Mouse (Mus musculus) monocyte, adult 2 months (primary cell): ENCODE measurements around the gene Itpr1.

ENCODE experiments used
- DNase-seq, 2 experiments: peaks; one replicate each; pipeline ENCODE4 v3.0.0; 2022; ENCODE audit warnings: low spot score in 2 of 2, low read depth in 1 of 2

Gene Itpr1

DNA sequence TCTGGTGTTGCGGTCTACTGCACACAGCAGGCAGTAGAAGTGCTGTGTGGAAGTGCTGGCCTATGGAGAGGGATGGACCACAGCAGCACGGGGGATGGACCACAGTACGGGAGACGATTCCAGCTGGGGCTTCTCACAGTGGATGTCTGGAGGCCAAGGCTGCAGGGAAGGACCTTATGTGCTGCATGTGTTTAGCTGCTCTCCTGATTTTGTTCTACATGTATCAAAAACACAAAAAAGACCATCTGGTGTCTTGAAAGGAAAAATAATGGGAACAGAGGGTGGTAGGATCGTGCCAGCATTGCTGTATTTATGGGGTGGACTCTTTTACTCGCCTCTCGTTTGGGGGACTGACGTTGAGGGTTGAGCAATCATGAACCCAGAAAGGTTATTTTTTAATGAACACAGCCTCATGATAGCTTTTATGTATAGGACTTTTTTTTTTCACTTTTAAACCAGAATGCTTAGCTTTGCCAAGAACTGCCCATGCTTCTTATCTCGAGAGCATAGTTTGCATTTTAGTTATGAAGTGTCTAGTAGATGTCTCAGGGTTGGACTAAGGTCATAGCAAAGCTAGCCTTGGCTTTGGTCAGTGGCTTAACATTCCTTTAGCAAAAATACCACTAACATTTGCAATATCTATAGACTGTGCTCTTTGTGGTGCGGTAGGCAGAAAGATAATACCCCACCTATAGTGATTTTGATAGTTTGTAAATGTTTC lies 61.6 kb downstream of the Itpr1 start:
- DNase-seq, result no peak

DNA sequence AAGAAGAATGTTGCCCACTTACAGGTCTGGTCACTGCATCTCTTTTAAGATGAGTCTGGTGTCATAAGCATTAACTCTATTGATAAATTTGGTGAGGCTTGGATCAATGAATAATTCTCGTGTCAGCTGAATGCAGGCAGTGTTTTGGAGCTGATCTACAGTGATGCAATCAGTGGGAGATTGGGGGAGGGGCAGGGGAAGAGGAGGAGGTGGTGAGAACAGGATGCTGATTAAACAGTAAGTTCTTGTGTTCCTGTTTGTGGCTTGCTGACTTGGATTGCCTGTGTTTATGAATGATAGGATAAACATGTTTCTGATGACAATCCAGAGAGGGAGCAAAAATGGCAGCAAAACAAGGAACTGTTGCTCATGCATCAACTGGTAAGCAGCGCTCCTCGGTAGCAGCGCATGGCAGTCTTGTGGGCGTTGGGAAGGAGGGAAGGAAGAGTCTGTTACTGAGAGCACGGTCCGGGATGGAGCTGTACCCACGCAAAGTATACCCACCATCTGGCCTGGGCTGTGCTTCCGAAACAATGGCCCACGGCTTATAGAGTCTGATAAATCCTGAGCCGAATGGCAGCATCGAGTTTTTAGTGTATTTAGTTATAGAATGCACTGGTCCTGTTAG lies 64.1 kb downstream of the Itpr1 start:
- DNase-seq, result peak in 1 of 2 experiments; percentile 5

DNA sequence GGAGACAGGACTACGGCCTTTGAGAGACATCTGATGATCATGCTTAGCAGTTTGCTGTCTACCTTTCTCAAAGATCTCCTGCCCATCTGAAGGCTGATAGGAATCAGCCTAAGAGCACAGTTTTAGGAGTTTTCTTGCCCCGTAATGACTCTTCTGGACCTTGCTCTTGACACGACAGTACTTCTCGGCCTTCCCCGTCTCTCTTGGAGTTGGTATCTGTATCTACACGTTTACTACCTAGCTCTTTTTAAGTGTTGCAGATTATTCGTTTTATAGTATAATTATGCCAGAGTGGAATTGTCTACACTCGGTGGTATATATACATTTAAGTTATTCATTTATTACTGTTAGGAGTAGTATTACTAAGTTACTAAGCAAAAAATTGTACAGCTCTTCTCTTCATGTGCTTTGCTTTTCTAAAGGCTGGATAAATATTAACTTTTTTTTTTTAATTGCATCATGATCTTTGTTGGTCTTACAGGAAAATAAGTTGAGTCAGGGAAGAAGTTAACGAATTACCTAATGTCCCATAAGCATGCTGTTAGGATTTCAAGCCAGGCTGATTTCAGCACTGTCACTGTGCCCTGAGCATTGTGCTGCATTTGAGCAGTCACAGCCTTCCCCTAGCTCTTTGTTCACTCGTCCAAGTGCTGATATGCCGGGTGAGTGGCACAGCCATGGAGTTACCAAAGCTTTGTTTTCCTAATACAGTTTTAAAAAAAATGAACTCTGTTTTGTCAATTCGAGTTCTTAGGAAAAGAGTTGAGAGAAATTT lies 64.9 kb downstream of the Itpr1 start:
- no peak for DNase-seq

DNA sequence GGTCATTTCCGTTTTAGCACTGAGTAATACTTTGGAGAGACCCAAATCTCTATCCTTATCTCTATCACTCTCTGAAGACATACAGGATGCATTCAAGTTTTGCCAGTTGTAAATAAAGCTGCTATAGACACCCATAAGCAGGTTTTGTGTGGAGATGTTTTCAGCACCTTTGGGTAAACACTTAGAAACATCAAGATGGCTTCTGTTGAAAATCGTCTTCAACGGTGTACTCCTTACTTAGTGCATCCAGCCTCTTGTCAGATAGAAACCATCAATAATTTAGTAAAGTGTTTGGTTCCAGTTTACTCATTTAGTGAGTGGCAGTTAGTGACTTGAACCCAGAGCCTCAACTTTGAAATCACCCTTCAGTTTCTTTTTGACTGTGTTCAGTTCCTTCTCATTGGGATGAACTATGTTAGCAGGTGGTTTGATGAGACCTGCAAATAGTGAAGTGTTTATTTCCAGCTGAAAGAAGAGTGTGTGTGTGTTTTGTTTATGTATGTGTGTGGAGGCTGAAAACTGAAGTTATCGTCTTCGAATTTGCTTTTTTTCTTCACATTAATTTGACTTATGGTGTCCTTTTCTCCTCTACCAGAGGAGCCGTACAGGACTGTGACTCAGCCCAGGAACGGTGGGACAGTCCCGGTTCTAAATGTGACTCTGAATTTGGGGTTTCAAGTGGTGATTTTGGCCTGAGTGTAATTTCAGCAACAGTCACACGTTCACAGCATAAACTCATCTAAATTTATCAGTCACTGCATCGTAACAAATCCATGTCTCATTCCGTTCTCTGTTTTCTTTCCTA lies 66.1 kb downstream of the Itpr1 start:
- no peak for DNase-seq

DNA sequence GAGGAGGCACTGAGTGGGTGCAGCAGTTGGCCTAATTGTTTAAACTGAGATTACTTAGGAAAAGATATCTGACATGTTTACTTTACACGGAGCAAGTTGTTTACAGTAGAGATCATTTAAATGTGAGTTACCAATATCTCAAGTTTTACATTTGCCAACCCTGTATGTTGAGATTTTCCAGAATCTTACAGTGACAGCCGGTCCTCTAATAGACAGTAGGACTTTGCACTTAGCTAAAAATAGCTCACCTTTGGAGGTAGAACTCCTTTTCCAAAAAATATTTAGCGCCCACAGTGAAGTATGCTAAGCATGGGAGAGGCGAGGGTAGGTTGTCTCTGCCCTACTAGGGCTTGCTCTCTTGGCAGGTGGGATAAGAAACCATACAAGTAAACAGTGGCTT lies 69.2 kb downstream of the Itpr1 start:
- no peak for DNase-seq

DNA sequence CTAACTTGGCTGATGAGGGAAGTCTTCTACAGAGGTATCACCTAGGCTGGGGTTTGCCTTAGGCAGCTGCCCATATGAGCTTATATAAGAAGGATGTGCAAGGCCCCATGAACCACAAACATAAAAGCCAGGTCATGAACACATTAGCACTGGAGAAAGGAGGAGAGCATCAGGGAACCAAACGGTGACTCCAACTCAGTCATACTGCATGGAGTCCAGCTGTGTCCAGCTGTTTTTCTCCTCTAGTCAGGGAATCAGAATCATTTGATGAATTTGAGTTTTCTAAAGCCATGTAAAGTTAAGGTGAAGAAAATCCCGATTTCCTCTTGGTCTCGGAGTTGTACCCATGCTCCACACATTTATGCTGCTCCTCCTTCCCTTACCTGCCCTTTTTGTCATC lies 69.7 kb downstream of the Itpr1 start:
- DNase-seq, result no peak

DNA sequence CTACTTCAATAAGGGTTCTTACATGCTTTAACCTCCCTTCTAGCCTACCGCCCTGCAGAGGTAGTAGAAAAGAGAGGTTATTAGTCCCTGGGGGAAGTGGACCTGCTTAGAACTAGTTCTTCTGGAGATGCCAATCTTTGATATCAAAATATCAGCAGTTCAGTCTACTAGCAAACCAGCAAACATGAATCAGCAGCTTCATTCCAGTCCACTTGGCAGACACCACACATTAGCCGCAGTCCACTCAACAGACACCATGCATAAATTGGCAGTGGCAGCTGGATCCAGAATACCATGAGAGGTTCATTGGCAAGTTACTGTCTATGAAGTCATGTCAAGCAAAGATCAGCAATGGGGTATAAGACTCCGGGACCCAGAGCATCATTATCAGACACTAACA lies 71.8 kb downstream of the Itpr1 start:
- DNase-seq, result no peak

DNA sequence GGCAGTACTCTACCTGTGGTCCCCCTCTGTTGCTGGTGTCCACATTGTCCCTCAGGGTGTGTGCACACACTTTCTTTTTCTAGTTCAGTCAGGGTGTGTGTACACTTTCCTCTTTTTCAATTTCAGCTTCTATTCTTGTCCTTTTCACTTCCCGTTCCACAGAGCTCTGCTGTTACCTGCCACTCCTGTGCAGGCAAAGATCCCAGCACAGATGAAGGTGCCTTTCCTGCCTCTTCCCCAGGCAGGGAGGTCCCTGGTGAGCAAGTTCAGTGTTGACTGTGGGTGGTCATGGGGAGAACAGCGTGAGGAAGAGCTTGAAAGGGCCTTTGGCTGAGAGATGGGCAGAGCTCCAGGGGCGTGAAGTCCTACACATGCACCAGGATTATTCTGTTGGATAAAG lies 76.1 kb downstream of the Itpr1 start:
- no peak for DNase-seq

DNA sequence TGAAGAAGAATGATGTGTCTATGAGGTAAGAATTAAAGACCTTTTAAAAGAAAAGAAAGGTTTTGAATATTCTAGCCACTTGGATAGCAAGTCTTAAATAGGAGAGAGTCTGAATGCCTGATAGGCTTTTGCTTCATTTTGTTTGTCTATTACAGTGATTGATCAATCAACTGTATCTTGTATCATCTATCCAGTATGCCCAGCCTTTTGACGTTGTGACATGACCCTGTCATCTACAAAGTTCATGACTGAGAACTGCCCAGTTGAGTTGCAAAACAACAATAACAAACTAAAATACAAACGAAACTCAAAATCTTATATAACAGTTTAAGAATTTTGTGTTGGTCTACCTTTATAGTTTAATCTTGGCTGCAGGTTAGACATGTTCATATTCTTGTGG lies 78.1 kb downstream of the Itpr1 start:
- DNase-seq, result no peak

DNA sequence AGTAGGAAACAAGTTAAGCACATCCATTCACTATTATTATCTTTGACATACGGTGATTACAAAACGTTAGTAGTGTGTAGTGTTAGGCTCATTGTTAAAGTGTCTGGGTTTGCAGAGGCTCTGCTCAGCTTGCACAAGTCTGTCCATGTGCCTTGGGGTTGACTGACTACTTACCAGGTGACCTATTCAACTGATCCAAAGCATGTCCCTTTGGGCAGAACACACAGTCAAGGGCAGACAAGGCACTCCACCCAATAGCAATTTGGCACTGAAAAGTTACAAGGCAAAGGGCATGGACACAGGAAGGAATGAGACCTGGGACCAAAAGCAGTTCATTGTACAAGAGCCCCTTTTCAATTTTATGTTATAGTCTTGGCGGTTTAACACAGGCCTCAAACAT lies 78.7 kb downstream of the Itpr1 start:
- DNase-seq, result no peak

DNA sequence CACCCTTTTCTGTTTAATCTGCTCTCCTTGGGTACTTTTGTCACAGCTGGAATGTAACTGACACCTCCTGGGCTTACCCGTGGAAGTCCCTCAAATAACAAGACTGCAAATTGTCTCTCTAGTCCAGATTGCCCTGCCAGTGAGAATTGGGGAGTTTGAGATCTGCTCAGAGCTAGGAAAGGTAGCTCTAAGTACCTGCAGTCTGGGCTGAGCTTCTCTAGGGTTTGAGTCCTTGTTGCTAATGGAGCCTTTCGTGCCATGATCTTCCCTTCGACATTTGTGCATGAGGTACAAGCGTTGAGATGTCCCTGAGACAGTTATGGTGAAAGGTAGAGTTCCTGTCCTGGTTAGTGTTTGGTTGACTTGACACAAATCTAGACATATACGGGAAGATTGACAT lies 89.0 kb downstream of the Itpr1 start:
- DNase-seq, result no peak

DNA sequence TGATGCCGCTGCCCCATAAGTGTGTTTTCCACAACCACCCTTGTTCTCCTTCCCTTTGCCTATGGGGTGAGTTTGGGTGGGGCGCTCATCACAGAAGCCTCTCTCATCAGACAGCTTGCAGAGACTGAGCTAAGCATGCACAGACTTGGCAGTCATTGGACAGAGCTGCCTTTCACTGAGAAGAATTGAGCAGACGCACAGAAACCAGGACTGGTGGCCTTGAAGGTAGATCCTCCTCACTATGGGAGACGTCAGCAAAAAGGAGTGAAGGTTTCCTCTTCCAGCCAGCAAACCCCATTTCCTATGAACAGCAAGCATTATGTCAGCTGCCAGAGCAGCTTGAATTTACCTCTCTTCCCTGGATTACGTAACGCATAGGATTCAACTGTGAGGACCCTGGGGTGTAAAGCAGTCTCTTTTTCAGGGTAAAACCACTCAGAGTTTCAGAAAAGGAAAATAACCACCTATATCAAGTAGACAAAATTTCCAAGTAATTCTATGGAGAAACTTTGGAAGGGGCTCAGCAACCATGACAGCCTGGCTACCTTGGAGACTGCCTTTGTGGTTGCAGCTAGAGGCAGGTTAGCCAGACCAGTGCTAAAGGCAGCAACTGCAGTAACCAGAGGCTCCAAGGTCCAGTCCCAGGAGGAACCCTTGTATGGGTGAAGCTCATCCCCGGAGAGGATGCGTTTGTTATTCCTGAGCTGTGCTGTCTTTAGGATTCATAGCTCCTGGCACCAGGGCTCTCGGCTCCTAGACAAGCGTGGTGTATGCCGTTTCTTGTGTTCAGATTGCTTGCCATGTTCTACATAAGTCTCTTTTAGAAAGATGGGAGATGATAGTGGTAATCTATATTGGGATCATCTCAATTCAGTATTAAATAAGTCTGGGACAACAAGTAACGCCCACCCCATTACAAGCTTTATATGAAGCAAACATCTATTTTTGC lies 91.0 kb downstream of the Itpr1 start:
- no peak for DNase-seq

DNA sequence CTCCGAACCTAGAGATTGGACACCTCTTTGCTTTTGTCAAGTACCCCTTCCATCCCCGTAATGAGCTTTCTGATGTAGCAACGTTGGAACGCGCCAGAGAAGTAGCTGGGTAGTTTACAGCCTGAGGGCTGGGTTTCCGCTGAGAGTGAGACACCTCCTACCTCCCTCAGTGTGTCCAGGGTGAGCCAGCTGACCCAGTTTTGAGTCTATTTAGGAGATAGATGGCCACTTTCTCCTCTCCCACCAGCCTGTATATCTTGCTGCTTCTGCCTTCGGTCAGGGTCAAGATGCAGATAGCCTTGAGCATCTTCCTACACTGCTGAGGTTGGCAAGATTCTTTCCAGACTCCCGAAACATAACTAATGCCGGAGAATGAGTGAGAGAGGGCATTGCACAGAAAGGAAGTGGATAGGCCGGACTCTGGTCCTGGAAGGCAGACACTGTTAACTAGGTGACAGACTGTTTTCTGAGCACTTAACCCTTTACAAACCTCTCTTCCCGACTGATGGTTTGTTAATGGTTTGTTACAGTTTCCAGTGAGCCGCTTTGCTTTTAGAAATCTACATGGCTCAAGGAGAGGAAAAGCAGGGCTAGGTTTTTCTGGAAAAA lies 92.4 kb downstream of the Itpr1 start:
- no peak for DNase-seq

DNA sequence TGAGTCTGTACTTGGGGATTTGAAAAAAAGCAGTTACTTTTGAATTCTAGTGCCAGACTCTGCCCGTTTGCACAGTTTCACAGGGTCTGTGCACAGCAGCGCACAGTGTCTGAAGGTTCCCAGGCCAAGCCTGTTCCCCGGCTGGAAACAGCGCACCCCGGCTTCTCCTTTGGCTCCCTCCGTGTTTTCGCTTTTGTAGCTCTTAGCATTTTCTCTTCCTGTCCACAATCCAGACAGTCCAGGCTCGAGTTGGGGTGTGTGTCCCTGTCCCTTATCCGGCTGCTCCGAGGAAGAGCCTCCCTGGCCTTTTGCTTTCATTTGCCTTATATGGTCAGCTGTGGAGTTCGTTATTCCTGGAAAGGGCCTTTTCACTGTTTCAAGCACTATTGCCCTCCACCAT lies 93.3 kb downstream of the Itpr1 start:
- no peak for DNase-seq

DNA sequence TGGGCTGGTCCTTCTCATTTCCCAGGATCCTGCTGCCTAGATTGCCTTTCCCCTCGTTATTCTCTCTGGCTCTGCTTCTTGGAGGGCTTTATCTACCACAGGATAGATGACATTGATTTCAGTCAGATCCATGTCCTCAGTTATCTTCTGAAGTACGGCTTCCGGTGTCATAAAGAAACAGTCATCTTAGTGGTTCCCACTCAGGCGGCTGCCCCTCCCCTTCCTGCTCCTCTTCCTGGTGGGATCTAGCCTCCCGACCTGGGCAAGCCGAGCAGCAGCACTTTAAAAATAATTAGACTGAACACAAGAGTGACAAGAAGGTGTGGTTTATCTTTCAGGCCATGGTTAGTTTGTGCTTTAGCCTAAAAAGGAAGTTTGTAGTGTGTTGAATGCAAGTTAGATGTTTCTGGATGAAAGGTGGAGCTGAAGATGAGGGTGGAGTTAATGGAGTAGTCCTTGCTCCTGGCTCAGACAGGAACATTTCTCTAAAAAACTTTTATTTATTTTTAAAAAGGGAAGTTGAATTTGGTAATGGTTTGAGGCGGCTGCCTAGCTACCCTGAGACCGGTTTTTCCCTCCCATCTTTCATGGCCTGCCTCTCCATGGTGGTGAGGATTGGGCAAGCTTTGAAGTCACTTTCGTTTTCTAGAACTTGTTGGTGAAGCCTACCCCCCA lies 94.2 kb downstream of the Itpr1 start:
- peak; percentile 16 to 42 for DNase-seq

DNA sequence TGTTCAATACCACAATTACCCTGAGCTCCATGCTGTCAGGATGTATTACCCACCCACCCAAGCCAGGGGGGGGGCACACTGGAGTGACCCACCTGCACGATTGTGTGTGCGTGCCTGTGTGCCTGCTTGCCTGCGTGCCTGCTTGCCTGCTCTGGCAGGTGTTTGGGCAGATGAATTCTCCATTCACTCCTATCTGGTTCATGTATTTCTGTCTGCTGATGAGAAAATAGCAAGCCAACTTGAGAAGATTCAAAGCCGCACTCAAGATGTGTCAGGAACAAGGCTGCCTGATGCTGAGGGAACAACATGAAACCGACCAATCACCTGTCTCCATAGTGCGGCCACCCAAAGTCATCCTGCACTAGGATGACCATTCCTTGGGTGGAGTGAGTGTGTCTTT lies 94.9 kb downstream of the Itpr1 start:
- DNase-seq, result no peak

DNA sequence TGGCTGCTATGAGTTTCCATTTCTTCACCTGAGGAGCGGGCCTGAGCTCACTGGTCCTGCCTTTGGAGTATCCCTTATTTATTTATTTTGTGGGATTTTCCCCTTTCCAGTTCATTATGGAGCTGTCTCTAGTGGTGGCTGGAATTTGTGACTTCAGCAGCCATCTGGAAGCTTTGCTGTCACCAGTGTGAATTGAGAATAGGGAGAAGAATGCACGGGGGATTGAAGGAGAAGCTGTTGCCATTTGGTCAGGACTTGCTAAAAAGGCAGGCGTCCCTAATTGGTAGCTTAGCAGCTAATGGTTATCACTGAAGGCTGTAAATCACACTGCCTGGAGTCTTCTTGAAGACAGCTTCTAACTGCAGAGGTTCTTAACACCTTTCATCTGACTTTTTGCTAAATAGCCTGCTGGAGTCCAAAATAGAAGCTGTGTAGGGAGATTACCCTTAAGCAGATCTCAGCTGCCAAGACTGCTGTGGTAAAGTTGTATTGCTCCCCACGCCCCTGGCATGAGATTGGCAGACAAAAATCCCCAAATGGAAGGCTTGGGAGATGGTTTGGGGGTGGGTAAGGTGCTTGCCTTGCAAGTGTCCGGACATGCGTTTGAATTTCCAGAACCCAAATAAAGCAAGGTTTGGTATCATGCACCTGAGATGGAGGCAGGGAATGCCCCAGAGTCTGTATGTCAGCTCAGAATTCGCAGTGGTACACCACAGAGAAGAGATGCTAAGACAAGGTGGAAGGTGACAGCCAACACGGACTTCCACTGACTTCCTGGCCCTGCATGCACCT lies 96.7 kb downstream of the Itpr1 start:
- DNase-seq, result no peak

DNA sequence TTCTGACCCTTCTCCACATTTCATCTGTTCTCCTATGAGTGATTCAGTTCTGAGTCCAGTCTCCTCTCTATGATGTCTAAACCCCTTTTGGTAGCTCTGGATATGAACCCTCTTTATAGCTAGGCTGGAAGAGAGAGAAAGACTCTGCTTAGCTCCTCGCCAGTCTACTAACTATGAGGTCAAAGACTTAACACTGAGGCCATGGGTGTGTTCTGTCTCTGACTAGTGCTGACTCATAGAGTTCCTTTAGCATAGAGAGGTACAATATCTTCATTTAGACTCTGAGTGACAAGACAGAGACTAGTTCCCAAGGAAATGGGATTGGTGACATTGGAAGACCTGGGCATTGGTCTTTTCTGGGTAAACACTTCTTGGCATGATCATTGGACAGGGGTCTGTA lies 100.2 kb downstream of the Itpr1 start:
- no peak for DNase-seq

DNA sequence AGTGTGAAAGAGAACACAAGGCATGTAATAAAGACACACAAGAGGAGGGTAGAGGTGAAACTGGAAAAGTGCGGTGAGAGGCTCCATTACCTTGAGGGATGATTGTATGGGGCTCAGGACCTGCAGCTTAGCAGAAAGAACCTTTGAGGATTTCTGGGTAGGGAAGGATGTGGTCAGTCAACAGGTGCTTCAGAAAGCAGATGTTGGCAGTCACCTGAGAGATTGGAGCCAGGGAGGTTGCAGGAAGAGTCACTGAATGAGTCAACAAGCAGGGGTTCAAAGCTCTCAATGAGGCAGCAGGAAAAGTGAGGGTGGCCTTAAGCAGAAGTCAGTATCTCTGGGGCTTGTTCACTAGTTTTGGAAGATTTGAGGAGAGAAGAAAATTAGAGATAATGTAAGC lies 101.1 kb downstream of the Itpr1 start:
- no peak for DNase-seq
